Comparison of ENCODE assay signal across 7 mouse cellular contexts in genomic region chr13:83654889-83655769, GRCm38 (mm10).
DNase-seq lines count a peak whose midpoint lies in the region; ATAC-seq lines count a peak whose summit lies in the region.

No protein-coding gene starts in this region.

- no peaks in the 10 kb centered on the region for H3K9me3 ChIP-seq in intestine, embryonic 15.5 days
- no peaks in the 10 kb centered on the region for H3K9me3 ChIP-seq in midbrain, embryonic 10.5 days (replicated peaks)

- H3K36me3 ChIP-seq in intestine, embryonic 15.5 days: no peaks in the 10 kb centered on the region
- no peaks in the 10 kb centered on the region for H3K36me3 ChIP-seq in midbrain, embryonic 10.5 days

- H3K4me2 ChIP-seq in intestine, embryonic 15.5 days (replicated peaks): no peak overlapping the region

- intact Hi-C loops in left cerebral cortex, postnatal 10 days (cut with DNase I): loop anchor here (5.0 to 10.0 kb wide), 3 partner anchors 128 to 1890 kb away; no protein-coding TSS in a partner anchor

- peak; percentile 75 for ATAC-seq in activated CD4-positive, CD25-positive, alpha-beta regulatory T cell, adult 4 months
- ATAC-seq in intestine, embryonic 15.5 days: peak; percentile 67

- no peaks in the 10 kb centered on the region for H3K4me1 ChIP-seq in intestine, embryonic 15.5 days (replicated peaks)
- H3K4me1 ChIP-seq in midbrain, embryonic 10.5 days: peaks cover 7% of the 10 kb centered on the region; the same call in 1 of the 2 replicates

- no peaks in the 10 kb centered on the region for H3K27me3 ChIP-seq in intestine, embryonic 15.5 days (replicated peaks)
- H3K27me3 ChIP-seq in midbrain, embryonic 10.5 days (ENCODE audit: low read depth, poor library complexity, severe bottlenecking): peaks cover 5% of the 10 kb centered on the region; the same call in 1 of the 2 replicates

- 33% methylated on average over 8 of the region's 8 CpGs for WGBS in intestine, embryonic 15.5 days
- 32% methylated on average over 8 of the region's 8 CpGs for WGBS in midbrain, embryonic 10.5 days

- H3K4me3 ChIP-seq in intestine, embryonic 15.5 days (replicated peaks): no peak overlapping the region
- H3K4me3 ChIP-seq in midbrain, embryonic 10.5 days: no peak overlapping the region

- H3K27ac ChIP-seq in intestine, embryonic 15.5 days: no peak overlapping the region
- no peak overlapping the region for H3K27ac ChIP-seq in midbrain, embryonic 10.5 days (replicated peaks)

- H3K9ac ChIP-seq in intestine, embryonic 15.5 days: no peak overlapping the region

- DNase-seq in cerebellum, postnatal 4 days (ENCODE audit: low spot score in 2 of 2): peak; percentile 81 to 91
- peak; percentile 59 to 64 for DNase-seq in gastrocnemius, adult 8-10 months (ENCODE audit: low spot score in 2 of 2)
- DNase-seq in left cerebral cortex, postnatal 10 days (ENCODE audit: extremely low spot score in 1 of 2, low spot score in 2 of 2): peak; percentile 86 to 89
- DNase-seq in midbrain, embryonic 10.5 days (ENCODE audit: low spot score): peak; percentile 77
- DNase-seq in right cerebral cortex, postnatal 36 days (ENCODE audit: low spot score in 2 of 2): peak; percentile 80 to 82
